Mouse (Mus musculus) embryonic facial prominence, embryonic 14.5 days (tissue): Measurements from ENCODE around the gene Kel. TPM values are rescaled to one million over a fixed set of nuclear protein-coding genes. Genes with fewer than 3 reads are reported as not detected.

Source experiments
- ATAC-seq: fragments of 200-750 bp; cut with Nextera tagmentation; 2 replicates; pipeline ENCODE4 v1.8.0; 2017; ENCODE audit warnings: low read depth, moderate number of reproducible peaks, moderate TSS enrichment
- DNase-seq: peaks from one replicate; pipeline ENCODE4 v3.0.0-alpha.2; 2015; ENCODE audit warnings: low spot score
- H3K27ac ChIP-seq: fragments of 300-500 bp; sonication (generic); replicated peaks from 2 replicates; pipeline ENCODE4 v1.5.1; 2014; ENCODE audit warnings: low read depth, mild to moderate bottlenecking, low read length, moderate library complexity
- H3K27me3 ChIP-seq: fragments of 300-500 bp; sonication (generic); replicated peaks from 2 replicates; pipeline ENCODE4 v1.6.1; 2014; ENCODE audit warnings: low read length; ENCODE audit not compliant: control insufficient read depth, insufficient read depth
- H3K36me3 ChIP-seq: fragments of 300-500 bp; sonication (generic); 2 replicates; pipeline ENCODE4 v1.6.1; 2014; ENCODE audit warnings: low read length, mixed read lengths; ENCODE audit not compliant: control insufficient read depth, insufficient read depth
- H3K4me1 ChIP-seq: fragments of 300-500 bp; sonication (generic); 2 replicates; pipeline ENCODE4 v1.6.1; 2014; ENCODE audit warnings: antibody characterized with exemption, low read length; ENCODE audit not compliant: control insufficient read depth, insufficient read depth
- H3K4me2 ChIP-seq: fragments of 300-500 bp; sonication (generic); 2 replicates; pipeline ENCODE4 v1.6.1; 2014; ENCODE audit warnings: low read depth, mild to moderate bottlenecking, low read length, moderate library complexity, mixed read lengths
- H3K4me3 ChIP-seq: fragments of 300-500 bp; sonication (generic); 2 replicates; pipeline ENCODE4 v1.5.1; 2014; ENCODE audit warnings: low read depth, mild to moderate bottlenecking, low read length
- H3K9ac ChIP-seq: fragments of 300-500 bp; sonication (generic); 2 replicates; pipeline ENCODE4 v1.6.1; 2014; ENCODE audit warnings: low read depth, mild to moderate bottlenecking, low read length, moderate library complexity, mixed read lengths
- H3K9me3 ChIP-seq: fragments of 300-500 bp; sonication (generic); 2 replicates; pipeline ENCODE4 v1.6.1; 2016; ENCODE audit warnings: low read length; ENCODE audit not compliant: control insufficient read depth
- WGBS: fragments of 180-500 bp; shearing (Covaris S2); extraction: QIAGEN DNeasy Blood & Tissue Kit; methylation state at CpG from one replicate; pipeline ENCODE4 v1.1.7; 2014; 5-methylcytosine and 5-hydroxymethylcytosine counted together
- polyA plus RNA-seq: library from polyadenylated mRNA; unstranded; fragments of >200 nt; fragmentation: Nextera tagmentation; extraction: Ambion mirVana; gene quantifications from 2 replicates; pipeline ENCODE4 v1.2.1, GENCODE M21; 2014

Gene Kel
- polyA plus RNA-seq, 1 experiment from 2014 or later: 0.85 TPM

DNA sequence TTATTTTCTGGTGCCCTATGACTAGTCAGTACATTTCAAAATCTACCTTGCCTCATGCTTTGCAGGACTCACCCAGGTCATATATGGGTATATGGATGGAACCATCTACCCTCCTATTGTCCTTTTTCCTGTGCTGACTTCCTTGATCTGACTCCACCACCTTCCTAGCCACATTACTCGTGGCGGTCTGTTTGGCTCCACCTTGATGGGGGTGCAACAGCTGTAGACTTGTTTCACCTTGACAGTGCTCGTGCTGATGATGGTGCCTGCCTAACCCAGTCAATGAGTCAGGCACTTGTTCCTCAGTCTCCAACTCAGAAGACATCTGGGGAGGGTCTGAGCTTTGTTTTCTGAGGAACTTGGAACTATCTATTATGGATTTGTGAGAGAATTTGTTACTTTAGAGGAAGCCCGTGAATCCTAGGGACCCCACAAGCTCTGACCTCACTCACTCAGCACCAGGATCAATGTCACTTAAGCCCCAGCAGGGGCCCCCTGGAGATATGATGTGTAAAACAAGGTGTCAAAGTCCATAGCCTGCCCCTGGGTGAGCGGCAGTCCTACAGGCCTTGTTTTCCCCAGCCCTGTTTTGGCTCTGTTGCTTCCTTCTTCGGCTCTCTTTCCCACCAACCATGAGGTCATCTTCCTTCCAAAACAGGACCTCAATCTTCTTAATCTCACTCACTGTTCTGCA is 62.8 kb downstream of the Kel start:
- H3K4me1 ChIP-seq: no peaks in the 10 kb centered on the region

DNA sequence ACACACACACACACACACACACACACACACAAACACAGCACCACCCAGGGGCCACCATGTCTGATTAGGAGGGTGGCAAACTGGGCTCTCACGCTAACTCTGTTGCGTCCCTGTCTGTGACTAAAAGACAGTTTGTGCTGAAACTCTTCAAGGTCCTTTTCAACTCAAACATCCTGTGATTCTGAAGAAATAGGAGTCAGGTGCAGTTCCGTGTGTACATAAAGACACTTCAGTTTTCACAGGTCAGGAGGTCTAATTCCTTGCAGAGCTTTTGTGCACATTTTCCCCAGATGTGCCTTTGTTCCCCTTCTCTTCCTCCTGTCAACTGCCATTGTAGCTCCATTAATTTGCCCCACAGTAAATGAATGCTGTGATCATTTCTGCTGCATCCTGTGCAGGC is 63.7 kb downstream of the Kel start:
- WGBS: 42% methylated on average over 3 of the region's 3 CpGs
- Histone ChIP-seq H3K4me3 (no peak overlapping the region), H3K4me1 (no peaks in the 10 kb centered on the region), H3K27ac (no peak overlapping the region), H3K27me3 (no peaks in the 10 kb centered on the region), H3K36me3 (no peaks in the 10 kb centered on the region), H3K9ac (no peak overlapping the region), H3K4me2 (no peak overlapping the region), H3K9me3 (no peaks in the 10 kb centered on the region)
- DNase-seq (no peak), ATAC-seq (no peak)

More for the DNA sequence above, 62.8 kb downstream of the Kel start:
- DNase-seq: no peak
- Histone ChIP-seq H3K4me2 (no peak overlapping the region), H3K9me3 (no peaks in the 10 kb centered on the region), H3K36me3 (no peaks in the 10 kb centered on the region), H3K4me3 (no peak overlapping the region), H3K27me3 (no peaks in the 10 kb centered on the region), H3K27ac (no peak overlapping the region), H3K9ac (no peak overlapping the region)
- 80% methylated on average over 6 of the region's 6 CpGs for WGBS
- no peak for ATAC-seq

DNA sequence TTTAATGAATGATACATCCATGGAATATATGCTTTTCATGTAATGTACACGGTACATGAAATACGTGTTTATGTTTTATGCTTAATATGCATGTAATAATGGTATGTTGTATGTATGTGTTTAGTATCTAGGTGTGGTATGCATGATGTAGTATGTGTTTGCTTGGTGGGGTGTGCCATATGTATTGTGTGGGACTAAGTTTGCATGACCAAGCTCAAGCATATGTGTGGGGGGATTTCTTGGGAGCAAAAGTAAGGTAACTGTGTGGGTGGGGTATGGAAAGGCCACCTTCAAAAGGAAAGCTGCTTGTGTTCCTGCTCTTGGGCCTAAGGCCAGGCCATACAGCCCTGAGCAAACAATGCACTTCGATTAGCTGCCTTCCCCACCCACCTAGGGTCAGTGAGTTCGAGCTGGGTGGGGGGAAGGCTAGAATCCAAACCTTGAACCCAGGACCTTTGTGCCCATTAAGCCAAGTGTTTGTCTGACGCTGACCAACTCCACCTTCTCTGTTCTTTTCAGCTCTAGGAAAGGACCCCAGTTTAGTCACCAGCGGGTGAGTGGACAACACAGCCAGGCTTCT is 66.1 kb downstream of the Kel start:
- Histone ChIP-seq H3K9ac (no peak overlapping the region), H3K9me3 (no peaks in the 10 kb centered on the region), H3K27ac (no peak overlapping the region), H3K4me3 (no peak overlapping the region), H3K36me3 (no peaks in the 10 kb centered on the region), H3K4me2 (no peak overlapping the region), H3K27me3 (no peaks in the 10 kb centered on the region), H3K4me1 (no peaks in the 10 kb centered on the region)
- WGBS: 75% methylated on average over 6 of the region's 6 CpGs
- ATAC-seq (no peak), DNase-seq (no peak)

- Histone ChIP-seq H3K9me3 (no peaks in the 10 kb centered on the region), H3K36me3 (no peaks in the 10 kb centered on the region), H3K4me2 (no peak overlapping the region), H3K27me3 (no peaks in the 10 kb centered on the region), H3K9ac (no peak overlapping the region), H3K27ac (no peak overlapping the region), H3K4me3 (no peak overlapping the region), H3K4me1 (no peaks in the 10 kb centered on the region)
- 6% methylated on average over 1 of the region's 1 CpGs for WGBS
- DNase-seq (peak; percentile 10), ATAC-seq (0 out of 2 replicates have a peak, but pooled peaks have one; percentile 30)
Observed at GRCm38 (mm10) chr6:41637393-41637792, 66.7 kb downstream of the Kel start.

Other genes with a start within 250 kb of the Kel start
- not detected in 2 replicates for gene Prss1, start 245.4 kb downstream of the Kel start, polyA plus RNA-seq
- not detected in 2 replicates for gene Prss2, start 182.6 kb downstream of the Kel start, polyA plus RNA-seq
- gene Ephb6, start 98.9 kb downstream of the Kel start, polyA plus RNA-seq: 13.8 and 15.4 TPM in 2 replicates
- gene Trpv6, start 67.9 kb downstream of the Kel start, polyA plus RNA-seq: 0.67 and 0.69 TPM in 2 replicates
- not detected in 2 replicates for gene Trpv5, start 23.6 kb downstream of the Kel start, polyA plus RNA-seq
- not detected in 2 replicates for gene Llcfc1, start 19.9 kb downstream of the Kel start, polyA plus RNA-seq
- gene Olfr459, start 70.8 kb upstream of the Kel start, polyA plus RNA-seq: 0.06 TPM in 1 of 2 replicates, not detected in the other
- gene Pip, start 143.2 kb upstream of the Kel start, polyA plus RNA-seq: not detected in 2 replicates
- gene Sval2, start 148.7 kb upstream of the Kel start, polyA plus RNA-seq: not detected in 2 replicates
- gene Sval1, start 247.3 kb upstream of the Kel start, polyA plus RNA-seq: not detected in 2 replicates